Mouse (Mus musculus) forebrain, embryonic 16.5 days (tissue): ENCODE data around the gene Lcn3. TPM values are rescaled to one million over a fixed set of nuclear protein-coding genes. Genes with fewer than 3 reads are reported as not detected.

ENCODE experiments used
- ATAC-seq: fragments of 200-750 bp; cut with Nextera tagmentation; 2 replicates; pipeline ENCODE4 v1.8.0; 2017; ENCODE audit warnings: mild to moderate bottlenecking, moderate library complexity
- H3K27ac ChIP-seq: fragments of 300-500 bp; sonication (generic); 2 replicates; pipeline ENCODE4 v1.5.1; 2014; ENCODE audit warnings: low read length, control low read depth
- H3K27me3 ChIP-seq: fragments of 300-500 bp; sonication (generic); replicated peaks from 2 replicates; pipeline ENCODE4 v1.6.1; 2014; ENCODE audit warnings: low read length; ENCODE audit not compliant: control insufficient read depth, insufficient read depth
- H3K36me3 ChIP-seq: fragments of 300-500 bp; sonication (generic); 2 replicates; pipeline ENCODE4 v1.6.1; 2014; ENCODE audit not compliant: control insufficient read depth, insufficient read depth
- H3K4me1 ChIP-seq: fragments of 300-500 bp; sonication (generic); replicated peaks from 2 replicates; pipeline ENCODE4 v1.6.1; 2014; ENCODE audit warnings: low read length; ENCODE audit not compliant: control insufficient read depth, insufficient read depth
- H3K4me2 ChIP-seq: fragments of 300-500 bp; sonication (generic); 2 replicates; pipeline ENCODE4 v1.6.1; 2014; ENCODE audit warnings: mild to moderate bottlenecking, low read length, control low read depth
- H3K4me3 ChIP-seq: fragments of 300-500 bp; sonication (generic); replicated peaks from 2 replicates; pipeline ENCODE4 v1.5.1; 2014; ENCODE audit warnings: mild to moderate bottlenecking, low read length, control low read depth
- H3K9ac ChIP-seq: fragments of 300-500 bp; sonication (generic); replicated peaks from 2 replicates; pipeline ENCODE4 v1.6.1; 2014; ENCODE audit warnings: low read depth, low read length, control low read depth
- H3K9me3 ChIP-seq: fragments of 300-500 bp; sonication (generic); 2 replicates; pipeline ENCODE4 v1.6.1; 2016; ENCODE audit warnings: low read length; ENCODE audit not compliant: control insufficient read depth
- WGBS: fragments of 180-500 bp; shearing (Covaris S2); extraction: QIAGEN DNeasy Blood & Tissue Kit; methylation state at CpG from one replicate; pipeline ENCODE4 v1.1.7; 2014; 5-methylcytosine and 5-hydroxymethylcytosine counted together
- polyA plus RNA-seq: library from polyadenylated mRNA; unstranded; fragments of >200 nt; fragmentation: Nextera tagmentation; extraction: Ambion mirVana; gene quantifications from 2 replicates; pipeline ENCODE4 v1.2.1, GENCODE M21; 2015

Gene Lcn3
- polyA plus RNA-seq, 1 experiment from 2014 or later: not detected

GRCm38 (mm10) chr2:25774640-25775039, 9.3 kb downstream of the Lcn3 start:
- no peak overlapping the region for H3K4me3 ChIP-seq
- no peaks in the 10 kb centered on the region for H3K4me1 ChIP-seq
- ATAC-seq: no peak
- 73% methylated on average over 2 of the region's 2 CpGs for WGBS
- H3K27me3 ChIP-seq: no peaks in the 10 kb centered on the region
- no peaks in the 10 kb centered on the region for H3K36me3 ChIP-seq
- H3K27ac ChIP-seq: no peak overlapping the region
- no peaks in the 10 kb centered on the region for H3K9me3 ChIP-seq
- no peak overlapping the region for H3K4me2 ChIP-seq
- no peak overlapping the region for H3K9ac ChIP-seq

GRCm38 (mm10) chr2:25775991-25776390, 10.6 kb downstream of the Lcn3 start:
- H3K4me3 ChIP-seq: no peak overlapping the region
- H3K4me1 ChIP-seq: no peaks in the 10 kb centered on the region
- no peaks in the 10 kb centered on the region for H3K9me3 ChIP-seq
- WGBS: 66% methylated on average over 3 of the region's 3 CpGs
- ATAC-seq: no peak
- H3K9ac ChIP-seq: no peak overlapping the region
- no peaks in the 10 kb centered on the region for H3K27me3 ChIP-seq
- H3K27ac ChIP-seq: no peak overlapping the region
- H3K4me2 ChIP-seq: no peak overlapping the region
- H3K36me3 ChIP-seq: no peaks in the 10 kb centered on the region

- H3K9ac ChIP-seq: no peak within 1 kb of the TSS
- no peak within 1 kb of the TSS for H3K4me3 ChIP-seq
These were observed 11.3 kb downstream of the Lcn3 start, which contains the start of gene Lcn11 for GRCm38 (mm10) chr2:25776717-25777116. Lcn11 (plus strand) TSS chr2:25777017.

GRCm38 (mm10) chr2:25779076-25779475, 13.7 kb downstream of the Lcn3 start:
- Histone ChIP-seq H3K9me3 (no peaks in the 10 kb centered on the region), H3K36me3 (no peaks in the 10 kb centered on the region), H3K4me1 (no peaks in the 10 kb centered on the region), H3K27me3 (no peaks in the 10 kb centered on the region), H3K27ac (no peak overlapping the region), H3K9ac (no peak overlapping the region), H3K4me3 (no peak overlapping the region), H3K4me2 (no peak overlapping the region)
- ATAC-seq: no peak
- 91% methylated on average over 9 of the region's 9 CpGs for WGBS

More at GRCm38 (mm10) chr2:25776717-25777116, 11.3 kb downstream of the Lcn3 start, which contains the start of gene Lcn11:
- Histone ChIP-seq H3K4me2 (no peak within 1 kb of the TSS), H3K4me1 (no peaks in the 10 kb centered on the region), H3K27me3 (no peaks in the 10 kb centered on the region), H3K9me3 (no peaks in the 10 kb centered on the region), H3K36me3 (no peaks in the 10 kb centered on the region), H3K27ac (no peak within 1 kb of the TSS)
- no peak for ATAC-seq
- WGBS: 96% methylated on average over 1 of the region's 1 CpGs

GRCm38 (mm10) chr2:25780921-25781320, 15.6 kb downstream of the Lcn3 start:
- H3K4me1 ChIP-seq: no peaks in the 10 kb centered on the region
- H3K27me3 ChIP-seq: no peaks in the 10 kb centered on the region
- H3K9me3 ChIP-seq: no peaks in the 10 kb centered on the region
- ATAC-seq: no peak
- no peak overlapping the region for H3K27ac ChIP-seq
- no peak overlapping the region for H3K4me3 ChIP-seq
- no peak overlapping the region for H3K9ac ChIP-seq
- H3K4me2 ChIP-seq: no peak overlapping the region
- WGBS: 68% methylated on average over 4 of the region's 4 CpGs
- no peaks in the 10 kb centered on the region for H3K36me3 ChIP-seq

GRCm38 (mm10) chr2:25781957-25782356, 16.6 kb downstream of the Lcn3 start, which contains the start of gene Gm13539:
Gm13539 (plus strand) TSS chr2:25782257.
- WGBS: 87% methylated on average over 3 of the region's 3 CpGs
- Histone ChIP-seq H3K36me3 (no peaks in the 10 kb centered on the region), H3K9me3 (no peaks in the 10 kb centered on the region), H3K4me2 (no peak within 1 kb of the TSS), H3K27ac (no peak within 1 kb of the TSS), H3K9ac (no peak within 1 kb of the TSS), H3K4me3 (no peak within 1 kb of the TSS), H3K27me3 (no peaks in the 10 kb centered on the region), H3K4me1 (no peaks in the 10 kb centered on the region)
- ATAC-seq: no peak

- ATAC-seq: no peak
- Histone ChIP-seq H3K27me3 (no peaks in the 10 kb centered on the region), H3K4me3 (no peak overlapping the region), H3K27ac (no peak overlapping the region), H3K4me2 (no peak overlapping the region), H3K9me3 (no peaks in the 10 kb centered on the region), H3K9ac (no peak overlapping the region), H3K4me1 (no peaks in the 10 kb centered on the region), H3K36me3 (no peaks in the 10 kb centered on the region)
- 73% methylated on average over 5 of the region's 5 CpGs for WGBS
These were observed 20.4 kb downstream of the Lcn3 start for GRCm38 (mm10) chr2:25785573-25786322.

GRCm38 (mm10) chr2:25789092-25789491, 23.7 kb downstream of the Lcn3 start:
- no peak overlapping the region for H3K9ac ChIP-seq
- no peaks in the 10 kb centered on the region for H3K36me3 ChIP-seq
- H3K27ac ChIP-seq: no peak overlapping the region
- H3K4me1 ChIP-seq: no peaks in the 10 kb centered on the region
- H3K4me2 ChIP-seq: no peak overlapping the region
- WGBS: 89% methylated on average over 3 of the region's 3 CpGs
- ATAC-seq: no peak
- no peak overlapping the region for H3K4me3 ChIP-seq
- no peaks in the 10 kb centered on the region for H3K27me3 ChIP-seq
- no peaks in the 10 kb centered on the region for H3K9me3 ChIP-seq

- no peaks in the 10 kb centered on the region for H3K27me3 ChIP-seq
- 42% methylated on average over 2 of the region's 2 CpGs for WGBS
- no peak for ATAC-seq
These were observed 32.3 kb downstream of the Lcn3 start for GRCm38 (mm10) chr2:25797635-25798034.

More at GRCm38 (mm10) chr2:25797635-25798034, 32.3 kb downstream of the Lcn3 start:
- no peak overlapping the region for H3K27ac ChIP-seq
- no peak overlapping the region for H3K9ac ChIP-seq
- H3K36me3 ChIP-seq: no peaks in the 10 kb centered on the region
- no peak overlapping the region for H3K4me3 ChIP-seq
- H3K9me3 ChIP-seq: no peaks in the 10 kb centered on the region
- H3K4me1 ChIP-seq: no peaks in the 10 kb centered on the region
- H3K4me2 ChIP-seq: no peak overlapping the region
